Mouse (Mus musculus) liver, embryonic 14.5 days (tissue): ENCODE data around the gene F13b.

Source experiments
- CTCF ChIP-seq: IDR thresholded peaks from 2 replicates; pipeline ENCODE4 v1.5.1; 2016; ENCODE audit warnings: antibody characterized with exemption, low read depth, control low read depth
- EP300 ChIP-seq: IDR thresholded peaks from 2 replicates; pipeline ENCODE4 v1.6.1; 2016; ENCODE audit warnings: antibody characterized with exemption, low read depth

GRCm38 (mm10) chr1:139460807-139461206, 40.7 kb upstream of the F13b start:
- no peak for TF ChIP-seq CTCF
- no peak for TF ChIP-seq EP300
